Mouse (Mus musculus) CH12.LX (cell line): Measurements from ENCODE around the gene Cd40. TPM values are rescaled to one million over a fixed set of nuclear protein-coding genes. Genes with fewer than 3 reads are reported as not detected.

Experiments used
- DNase-seq: peaks from one replicate; pipeline ENCODE4 v3.0.0-alpha.2; 2013; ENCODE audit errors: extremely low read depth
- H3K27ac ChIP-seq: 2 replicates; pipeline ENCODE4 v1.5.1; 2012; ENCODE audit warnings: low read depth, mild to moderate bottlenecking, control low read depth, moderate library complexity; ENCODE audit not compliant: insufficient read depth
- H3K27me3 ChIP-seq: replicated peaks from 2 replicates; pipeline ENCODE3; 2012; ENCODE audit warnings: inconsistent platforms
- H3K36me3 ChIP-seq, 2 experiments: replicated peaks in 1 of 2; 2 replicates each; pipeline versions ENCODE3 to v1.6.1; 2012; ENCODE audit warnings: inconsistent platforms in 1 of 2, low read length in 1 of 2, mild to moderate bottlenecking in 1 of 2, mixed read lengths in 1 of 2, moderate library complexity in 1 of 2; ENCODE audit not compliant: control insufficient read depth in 1 of 2, insufficient read depth in 1 of 2
- H3K4me1 ChIP-seq, 2 experiments: 2 replicates each; pipeline ENCODE4 v1.6.1; 2012; ENCODE audit warnings: inconsistent platforms in 1 of 2, moderate library complexity in 1 of 2; ENCODE audit not compliant: insufficient read depth in 2 of 2, control insufficient read depth in 1 of 2
- H3K4me2 ChIP-seq: 2 replicates; pipeline ENCODE4 v1.6.1; 2012; ENCODE audit warnings: low read depth, mild to moderate bottlenecking, control low read depth; ENCODE audit not compliant: poor library complexity, insufficient read depth, severe bottlenecking
- H3K4me3 ChIP-seq, 3 experiments: fragments of 150-350 bp in 1 of 3; sonication (generic) in 1 of 3; replicated peaks in 1 of 3; 2 replicates each; pipeline versions ENCODE3 to v1.5.1; 2011 to 2012; ENCODE audit warnings: low read depth in 2 of 3, low read length in 2 of 3, mild to moderate bottlenecking in 2 of 3, moderate library complexity in 2 of 3, control low read depth in 1 of 3, improper control_type of control experiment in 1 of 3, inconsistent platforms in 1 of 3, mixed read lengths in 1 of 3; ENCODE audit not compliant: poor library complexity in 1 of 3
- H3K79me2 ChIP-seq: replicated peaks from 2 replicates; pipeline ENCODE4 v1.6.1; 2012; ENCODE audit warnings: mild to moderate bottlenecking, moderate library complexity; ENCODE audit not compliant: control insufficient read depth, poor library complexity, insufficient read depth, severe bottlenecking; ENCODE audit errors: extremely low read depth
- H3K9ac ChIP-seq: 2 replicates; pipeline ENCODE4 v1.6.1; 2012; ENCODE audit warnings: low read depth, mild to moderate bottlenecking, control low read depth, moderate library complexity; ENCODE audit not compliant: insufficient read depth
- H3K9me3 ChIP-seq: replicated peaks from 2 replicates; pipeline ENCODE3; 2012; ENCODE audit warnings: low read length, inconsistent platforms, mixed read lengths
- BHLHE40 ChIP-seq: IDR thresholded peaks from 2 replicates; pipeline ENCODE4 v1.6.1; 2011; ENCODE audit warnings: mild to moderate bottlenecking, low read depth, low read length, improper control_type of control experiment
- CHD1 ChIP-seq: IDR thresholded peaks from 2 replicates; pipeline ENCODE4 v1.6.1; 2012; ENCODE audit warnings: low read depth, low read length, improper control_type of control experiment, inconsistent platforms
- CTCF ChIP-seq, 2 experiments: IDR thresholded peaks in 1 of 2; conservative IDR thresholded peaks in 1 of 2; 2 replicates each; pipeline ENCODE4 v1.5.1; 2011 to 2012; ENCODE audit warnings: low read depth in 2 of 2, low read length in 2 of 2, improper control_type of control experiment in 1 of 2, inconsistent platforms in 1 of 2, mild to moderate bottlenecking in 1 of 2, moderate library complexity in 1 of 2
- E2F4 ChIP-seq: IDR thresholded peaks from 2 replicates; pipeline ENCODE4 v1.6.1; 2011; ENCODE audit warnings: low read depth, low read length, improper control_type of control experiment; ENCODE audit not compliant: insufficient replicate concordance
- ELF1 ChIP-seq: IDR thresholded peaks from 2 replicates; pipeline ENCODE4 v1.6.1; 2014; ENCODE audit warnings: low read depth, mild to moderate bottlenecking, inconsistent platforms, low read length, improper control_type of control experiment
- EP300 ChIP-seq: IDR thresholded peaks from 2 replicates; pipeline ENCODE4 v1.6.1; 2011; ENCODE audit warnings: low read length, improper control_type of control experiment
- GABPA ChIP-seq: IDR thresholded peaks from 2 replicates; pipeline ENCODE4 v1.6.1; 2012; ENCODE audit warnings: low read depth, low read length, improper control_type of control experiment, inconsistent platforms; ENCODE audit not compliant: insufficient replicate concordance
- JUND ChIP-seq: conservative IDR thresholded peaks from 2 replicates; pipeline ENCODE4 v1.6.1; 2011; ENCODE audit warnings: low read depth, low read length, improper control_type of control experiment
- KAT2A ChIP-seq: IDR thresholded peaks from 2 replicates; pipeline ENCODE4 v1.6.1; 2012; ENCODE audit warnings: low read length, improper control_type of control experiment, inconsistent platforms; ENCODE audit not compliant: insufficient replicate concordance
- MAZ ChIP-seq: IDR thresholded peaks from 2 replicates; pipeline ENCODE4 v1.6.1; 2012; ENCODE audit warnings: low read depth, mild to moderate bottlenecking, inconsistent platforms, low read length, improper control_type of control experiment, moderate library complexity
- MEF2A ChIP-seq: IDR thresholded peaks from 2 replicates; pipeline ENCODE4 v1.6.1; 2014; ENCODE audit warnings: low read depth, mild to moderate bottlenecking, inconsistent platforms, low read length, improper control_type of control experiment, borderline replicate concordance
- NELFE ChIP-seq: IDR thresholded peaks from 2 replicates; pipeline ENCODE4 v1.6.1; 2011; ENCODE audit warnings: low read depth, low read length, improper control_type of control experiment
- NRF1 ChIP-seq: IDR thresholded peaks from 2 replicates; pipeline ENCODE4 v1.6.1; 2014; ENCODE audit warnings: low read depth, mild to moderate bottlenecking, inconsistent platforms, low read length, improper control_type of control experiment, moderate library complexity
- PAX5 ChIP-seq: IDR thresholded peaks from 2 replicates; pipeline ENCODE4 v1.6.1; 2012; ENCODE audit warnings: low read length, inconsistent platforms, mixed read lengths
- POLR2A ChIP-seq: IDR thresholded peaks from 2 replicates; pipeline ENCODE4 v1.6.1; 2011; ENCODE audit warnings: low read depth, mild to moderate bottlenecking, improper control_type of control experiment, low read length
- RAD21 ChIP-seq: IDR thresholded peaks from 2 replicates; pipeline ENCODE4 v1.6.1; 2011; ENCODE audit warnings: low read depth, mild to moderate bottlenecking, low read length, improper control_type of control experiment, moderate library complexity
- SIN3A ChIP-seq: IDR thresholded peaks from 2 replicates; pipeline ENCODE4 v1.6.1; 2012; ENCODE audit warnings: low read length, improper control_type of control experiment, inconsistent platforms
- TBP ChIP-seq: conservative IDR thresholded peaks from 2 replicates; pipeline ENCODE4 v1.6.1; 2011; ENCODE audit warnings: low read depth, low read length, improper control_type of control experiment
- TCF12 ChIP-seq: IDR thresholded peaks from 2 replicates; pipeline ENCODE4 v1.6.1; 2014; ENCODE audit warnings: low read depth, mild to moderate bottlenecking, inconsistent platforms, low read length, improper control_type of control experiment
- USF1 ChIP-seq: IDR thresholded peaks from 2 replicates; pipeline ENCODE4 v1.6.1; 2014; ENCODE audit warnings: low read depth, mild to moderate bottlenecking, inconsistent platforms, low read length, improper control_type of control experiment
- ZKSCAN1 ChIP-seq: IDR thresholded peaks from 2 replicates; pipeline ENCODE4 v1.6.1; 2012; ENCODE audit warnings: low read depth, inconsistent platforms, low read length, improper control_type of control experiment, borderline replicate concordance
- ZMIZ1 ChIP-seq: IDR thresholded peaks from 2 replicates; pipeline ENCODE4 v1.6.1; 2012; ENCODE audit warnings: low read depth, mild to moderate bottlenecking, inconsistent platforms, low read length, improper control_type of control experiment
- ZNF384 ChIP-seq: IDR thresholded peaks from 2 replicates; pipeline ENCODE4 v1.6.1; 2012; ENCODE audit warnings: low read depth, low read length, improper control_type of control experiment, inconsistent platforms
- dilution Hi-C: fragments of 300-500 bp; cut with MboI; formaldehyde crosslinking; loops from 2 replicates; pipeline ENCODE4 v1.14.3; 2020; ENCODE audit warnings: low sequenced_read_pairs; ENCODE audit not compliant: extremely low pct_unique_long_range_greater_than_20kb, extremely low pct_ligation_motif_present
- in situ Hi-C: fragments of 300-500 bp; cut with MboI; formaldehyde crosslinking; loops from 3 replicates; pipeline ENCODE4 v1.14.3; 2019; ENCODE audit warnings: low sequenced_read_pairs, low pct_ligation_motif_present, low pct_unique_long_range_greater_than_20kb, mixed read lengths
- polyA plus RNA-seq: library from polyadenylated mRNA; unstranded; fragments of >175 nt; gene quantifications from 2 replicates; pipeline ENCODE4 v1.2.1, GENCODE M21; 2012; ENCODE audit warnings: low read depth; ENCODE audit not compliant: insufficient read length
- total RNA-seq, 2 experiments: library from RNA; depleted of rRNA; stranded (reverse); fragments of 300-350 nt in 1 of 2; fragments of >200 nt in 1 of 2; gene quantifications; 2 replicates each; pipeline ENCODE4 v1.2.3; 2012 to 2014

Cd40 gene
- total and polyA plus RNA-seq, 3 experiments, result 146 to 223 (median 147) TPM

DNA sequence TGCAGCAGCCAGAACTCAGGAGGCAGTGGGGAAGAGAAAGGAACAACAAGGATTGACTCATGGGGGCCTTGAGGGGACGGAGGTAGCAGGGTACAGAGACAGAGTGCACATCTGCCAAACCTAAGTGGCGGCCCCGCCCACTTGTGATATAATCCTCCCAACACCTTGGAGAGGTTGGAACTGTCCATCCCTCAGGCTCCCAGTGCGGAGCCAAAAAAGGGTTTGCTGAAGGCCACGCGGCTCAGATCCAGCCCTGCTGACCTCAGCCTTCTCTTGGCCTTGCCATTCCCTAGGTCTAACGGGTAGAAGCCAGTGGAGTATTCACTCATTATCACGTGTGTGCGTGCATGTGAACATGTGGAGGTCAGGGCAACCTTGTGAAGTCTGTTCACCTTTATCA, 25.2 kb downstream of the Cd40 start:
- TF ChIP-seq ELF1 (no peak), ZMIZ1 (no peak), TBP (no peak), TCF12 (no peak), CTCF (conservative IDR thresholded peaks at IDR 0.05 in 1 of 2, IDR thresholded peaks at IDR 0.05 in 1 of 2; ENCODE audit: low read depth in 2 of 2, low read length in 2 of 2) (no peak), BHLHE40 (no peak), RAD21 (no peak), NELFE (no peak), EP300 (no peak), USF1 (no peak), POLR2A (no peak)
- TF ChIP-seq, all 38 proteins: peak for 0
- no peak overlapping the region for H3K9ac ChIP-seq
- no peak overlapping the region for H3K4me3 ChIP-seq
- H3K27ac ChIP-seq, result no peak overlapping the region
- in situ Hi-C loops (no loop called here), dilution Hi-C loops (no loop called here)
- DNase-seq, result no peak
- no peak overlapping the region for H3K4me2 ChIP-seq
- peaks cover 0 to 6% of the 10 kb centered on the region in 2 experiments; a peak in 1 of 4 replicates for H3K4me1 ChIP-seq
- H3K9me3 ChIP-seq, result no peaks in the 10 kb centered on the region
- no peaks in the 10 kb centered on the region for H3K79me2 ChIP-seq
- H3K36me3 ChIP-seq, result no peaks in the 10 kb centered on the region
- H3K27me3 ChIP-seq, result peaks cover 65% of the 10 kb centered on the region

DNA sequence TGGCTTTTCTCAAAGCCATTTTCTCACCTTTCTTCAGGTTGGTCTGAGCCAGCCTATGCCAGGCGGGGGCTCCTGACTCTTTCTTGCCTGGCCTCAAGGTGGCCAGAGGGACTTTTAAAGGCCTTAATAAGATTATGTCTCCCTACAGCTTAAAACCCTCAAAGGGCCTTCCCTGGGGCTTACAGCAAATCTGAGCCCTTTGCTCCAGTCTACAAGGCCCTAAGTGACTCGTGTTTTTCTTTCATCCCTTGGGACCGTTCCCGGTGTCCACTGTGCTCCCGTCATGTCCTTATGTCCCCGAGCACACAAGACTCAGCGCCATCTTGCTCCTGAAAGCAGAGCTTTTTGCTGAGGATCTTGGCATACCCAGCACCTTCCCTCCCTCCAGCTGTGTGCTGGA, 25.8 kb downstream of the Cd40 start:
- Histone ChIP-seq H3K4me2 (no peak overlapping the region), H3K27ac (no peak overlapping the region), H3K79me2 (no peaks in the 10 kb centered on the region), H3K9ac (no peak overlapping the region), H3K4me3 (no peak overlapping the region), H3K36me3 (no peaks in the 10 kb centered on the region), H3K27me3 (peaks cover 69% of the 10 kb centered on the region), H3K4me1 (peaks cover 0 to under 1% of the 10 kb centered on the region in 2 experiments; a peak in 1 of 4 replicates), H3K9me3 (no peaks in the 10 kb centered on the region)
- dilution Hi-C loops, result no loop called here
- DNase-seq, result no peak
- TF ChIP-seq CTCF (conservative IDR thresholded peaks at IDR 0.05 in 1 of 2, IDR thresholded peaks at IDR 0.05 in 1 of 2; ENCODE audit: low read depth in 2 of 2, low read length in 2 of 2) (no peak), E2F4 (no peak), SIN3A (no peak), BHLHE40 (no peak), TBP (no peak), ELF1 (no peak), MEF2A (no peak), GABPA (no peak), NRF1 (no peak), JUND (no peak), PAX5 (no peak), ZNF384 (no peak), KAT2A (no peak), RAD21 (no peak), USF1 (no peak), NELFE (no peak), MAZ (no peak), ZKSCAN1 (no peak), ZMIZ1 (no peak), CHD1 (no peak)
- in situ Hi-C loops, result no loop called here
